Mouse (Mus musculus): Measurements from ENCODE around the gene Vdr. TPM values are rescaled to one million over a fixed set of nuclear protein-coding genes. Genes with fewer than 3 reads are reported as not detected.

Vdr gene
- total RNA-seq, 2 experiments from 2014 or later, result 0.30 to 0.37 TPM

DNA sequence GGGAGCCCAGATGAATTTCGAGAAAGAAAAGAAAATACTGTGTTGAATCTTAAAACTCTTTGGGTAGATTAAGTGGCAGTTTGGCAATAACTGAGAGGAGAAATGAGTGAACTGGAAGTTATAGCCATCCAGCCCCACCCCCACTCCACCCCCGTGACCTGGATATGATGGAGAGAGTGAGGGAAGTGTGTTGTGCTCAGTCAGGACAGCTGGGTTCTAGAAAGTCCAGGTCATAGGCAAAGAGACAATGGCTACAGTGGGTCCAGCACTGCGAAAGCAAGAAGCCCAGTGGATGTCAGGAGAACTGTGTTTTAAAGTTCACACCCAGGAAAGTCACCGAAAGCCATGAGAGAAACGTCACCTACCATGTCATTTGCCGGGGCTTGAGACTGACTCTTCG lies 8.8 kb upstream of the Vdr start:
- DNase-seq, result no peak

DNA sequence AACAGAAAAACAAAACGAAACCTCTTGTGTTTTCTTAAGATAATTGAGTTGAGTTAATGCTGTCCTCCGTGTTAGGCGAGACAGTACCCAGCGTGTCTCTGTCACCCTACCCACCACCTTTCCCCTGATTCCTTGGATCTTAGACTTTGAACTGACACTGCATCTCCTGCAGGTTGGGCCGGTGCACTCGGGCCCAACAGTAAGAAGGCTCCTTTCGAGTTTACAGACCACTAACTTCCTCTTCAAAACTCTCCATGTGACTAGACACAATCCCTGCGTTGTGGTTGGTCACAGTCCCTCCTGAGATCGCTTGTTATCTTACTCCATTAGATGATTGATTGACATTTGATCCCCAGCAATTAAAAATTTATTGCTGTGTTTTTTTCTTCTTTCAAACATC lies 7.6 kb upstream of the Vdr start:
- DNase-seq, result no peak

DNA sequence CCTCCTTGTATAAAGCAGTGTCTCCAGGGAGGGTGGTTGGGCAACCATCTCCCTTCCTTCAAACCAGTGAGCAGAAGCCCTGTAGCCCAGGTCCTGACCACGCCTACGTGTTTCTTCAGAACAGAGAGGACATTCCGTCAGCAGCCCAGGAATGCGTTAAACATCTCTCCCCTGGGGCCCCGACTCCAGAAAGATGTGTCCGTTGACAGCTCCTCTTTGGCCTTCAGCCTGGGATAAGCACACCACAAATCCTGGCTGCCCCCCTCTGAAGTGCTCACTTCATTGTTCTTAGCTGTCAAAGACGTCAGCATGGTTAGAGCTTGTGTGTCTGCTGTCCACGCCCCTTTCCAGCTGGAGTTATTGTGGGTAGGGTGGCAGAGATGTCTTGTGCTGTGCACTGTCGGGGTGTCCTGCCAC lies 3.9 kb upstream of the Vdr start:
- no peak for DNase-seq

DNA sequence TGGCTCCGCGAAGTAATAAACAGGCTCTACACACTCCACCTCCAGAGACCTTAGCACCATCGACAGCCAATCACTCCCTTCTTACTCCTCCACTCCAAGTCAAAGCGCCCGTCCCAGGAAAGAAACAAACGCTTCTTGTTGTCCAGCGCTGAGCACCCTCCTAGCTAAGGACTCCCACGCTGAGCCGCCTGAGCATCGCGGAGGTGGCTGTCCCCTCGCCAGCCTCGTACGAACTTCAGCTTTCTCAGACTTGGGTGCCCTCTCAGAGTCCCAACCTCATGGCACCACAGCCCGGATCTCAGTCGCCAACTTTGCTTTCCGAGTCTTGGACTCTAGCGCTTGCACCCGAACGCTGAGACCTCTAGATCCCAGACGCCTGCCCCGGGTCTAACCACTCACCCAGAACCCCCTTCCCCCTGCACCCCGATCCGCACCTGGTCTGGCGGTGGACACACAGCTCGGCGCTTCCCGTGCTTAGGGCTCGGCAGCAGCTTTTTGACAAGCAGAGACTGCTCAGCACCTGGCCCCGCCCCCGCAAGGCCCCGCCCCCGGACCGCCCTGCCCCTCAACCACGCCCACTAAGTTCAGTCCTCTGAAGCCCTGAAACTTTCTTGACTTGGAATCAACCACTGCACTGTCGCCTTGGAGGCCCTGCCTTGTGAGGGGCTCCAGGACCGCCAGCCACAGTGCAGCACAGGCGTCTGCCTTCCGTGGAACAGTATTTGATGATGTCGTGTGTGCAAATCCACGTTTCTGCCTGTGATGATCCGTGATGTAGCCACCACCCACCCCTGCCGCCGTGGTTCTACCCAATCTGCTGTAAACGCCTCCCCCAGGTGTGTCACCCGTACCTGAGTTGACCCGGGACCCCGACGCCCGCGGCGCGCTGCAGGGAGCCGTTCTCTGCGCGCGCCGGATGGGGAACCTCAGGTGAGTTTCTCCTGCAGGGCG lies 2.4 kb downstream of the Vdr start:
- DNase-seq, result no peak

DNA sequence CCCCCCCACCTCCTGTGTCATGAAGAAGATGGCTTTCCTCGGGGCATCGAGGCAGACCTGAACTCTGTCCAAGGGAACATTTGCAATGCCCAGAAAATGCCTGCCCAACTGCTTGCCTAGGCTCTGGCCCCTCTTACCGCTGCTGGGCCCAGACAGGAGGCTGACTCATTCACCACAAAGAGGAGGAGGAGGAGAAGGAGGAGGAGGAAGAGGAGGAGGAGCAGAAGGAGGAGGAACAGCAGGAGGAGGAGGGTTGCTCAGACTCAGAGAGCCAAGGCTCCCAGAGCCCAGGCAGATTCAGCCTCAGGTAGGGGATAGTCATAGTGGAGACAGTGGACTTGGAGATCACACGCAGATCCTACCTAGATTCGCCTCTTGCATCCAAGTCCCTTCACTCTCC lies 3.2 kb downstream of the Vdr start:
- DNase-seq, result no peak

DNA sequence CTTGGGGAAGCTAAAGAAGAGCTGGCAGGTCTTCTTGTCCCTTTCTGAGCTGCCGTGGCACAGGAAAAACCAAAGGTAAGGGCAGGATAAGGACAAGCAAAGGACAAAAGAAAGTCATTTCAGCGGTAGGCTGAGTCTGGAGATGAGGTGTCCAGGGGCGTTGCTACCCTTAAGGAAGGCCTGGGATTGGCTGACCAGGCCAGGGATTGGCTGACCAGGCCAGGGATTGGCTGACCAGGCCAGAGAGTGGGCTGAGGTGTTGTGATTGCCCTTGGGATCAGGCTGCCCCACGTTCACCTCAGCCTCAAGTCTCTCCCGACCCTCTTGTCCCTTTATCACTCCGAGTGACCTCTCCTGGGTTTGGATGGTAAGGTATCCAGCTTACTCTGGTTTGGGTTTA lies 5.1 kb downstream of the Vdr start:
- no peak for DNase-seq

DNA sequence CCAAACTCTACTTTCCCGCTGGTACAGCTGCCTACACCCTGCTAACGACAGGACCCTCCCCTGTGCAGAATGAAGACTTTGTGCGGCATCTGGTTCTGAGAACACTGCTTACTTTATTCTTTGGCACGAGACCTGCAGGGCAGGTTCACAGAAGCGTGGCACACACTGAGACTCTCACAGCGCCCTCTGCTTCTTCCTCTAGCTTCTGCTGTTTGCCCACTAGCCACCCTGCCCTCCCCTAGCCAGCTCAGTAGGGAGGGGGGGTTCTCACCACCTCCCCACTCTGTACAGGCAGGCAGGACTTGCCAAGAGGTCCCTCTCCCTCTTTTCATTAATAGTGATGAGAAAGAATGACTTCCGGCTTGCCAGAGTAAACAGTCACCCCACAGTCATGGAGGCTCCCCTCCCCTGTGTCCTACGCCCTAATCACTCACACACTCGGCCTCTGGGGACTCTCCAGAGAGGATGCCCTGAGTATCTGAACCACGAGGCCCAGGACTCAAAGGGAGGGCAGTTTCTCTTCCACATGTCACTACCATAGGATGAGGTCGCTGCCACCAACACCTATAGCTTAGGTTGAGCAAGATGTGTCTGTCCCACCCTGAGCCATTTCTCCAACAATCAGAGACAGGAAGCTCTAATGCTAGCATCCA lies 6.0 kb downstream of the Vdr start:
- DNase-seq, result no peak

DNA sequence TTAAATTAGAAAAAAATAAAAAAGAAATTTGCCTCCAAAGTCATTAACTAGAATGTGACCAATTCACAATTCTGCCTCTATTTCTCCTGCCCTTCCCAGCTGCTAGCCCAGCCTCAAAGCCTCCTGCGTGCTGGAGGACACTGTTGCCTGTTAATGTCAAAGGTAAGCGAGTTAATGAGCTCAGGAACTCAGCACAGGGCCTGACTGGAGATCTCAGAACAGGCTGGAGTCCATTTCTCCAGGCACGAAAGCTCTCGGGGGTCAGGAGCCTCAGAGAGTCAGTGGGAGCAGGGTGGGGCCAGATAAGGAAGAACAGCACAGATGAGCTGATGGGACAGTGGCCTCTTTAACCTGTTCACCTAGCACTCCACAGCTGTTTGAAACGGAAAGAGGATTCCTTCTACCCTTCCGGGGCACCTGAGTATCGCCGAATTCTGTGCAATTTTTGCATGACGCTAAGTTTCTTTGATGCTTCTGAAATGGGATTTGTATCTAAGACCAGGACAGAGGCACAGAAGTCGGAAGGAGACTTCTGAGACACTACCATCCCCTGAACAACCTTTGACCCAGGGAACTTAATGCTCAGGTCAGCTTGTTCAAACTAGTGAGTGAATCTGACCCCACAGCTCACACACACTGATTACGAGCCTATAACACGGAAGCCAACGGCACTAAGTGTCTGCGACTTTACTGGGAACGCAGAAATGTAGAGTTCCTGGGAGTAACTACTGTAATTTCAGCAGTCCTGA lies 7.0 kb downstream of the Vdr start:
- no peak for DNase-seq

DNA sequence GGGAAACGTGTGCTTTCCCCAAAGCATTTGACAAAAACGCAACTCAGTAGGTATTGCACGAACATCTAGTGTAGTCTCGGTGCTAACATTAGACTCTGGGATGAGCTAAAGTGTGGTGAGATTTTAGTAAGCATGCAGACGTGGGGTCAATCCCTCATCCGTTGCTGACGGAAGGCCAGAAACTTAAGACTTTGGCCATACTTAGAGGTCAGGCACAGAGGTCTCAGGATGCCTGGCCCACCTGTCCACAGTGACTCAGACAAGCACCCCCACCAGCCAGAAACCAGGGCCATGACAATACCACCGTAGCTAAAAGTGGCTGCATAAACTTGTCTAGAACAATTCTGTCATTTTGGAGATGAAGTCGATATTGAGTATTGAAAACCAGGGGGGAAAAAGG lies 9.4 kb downstream of the Vdr start:
- no peak for DNase-seq

DNA sequence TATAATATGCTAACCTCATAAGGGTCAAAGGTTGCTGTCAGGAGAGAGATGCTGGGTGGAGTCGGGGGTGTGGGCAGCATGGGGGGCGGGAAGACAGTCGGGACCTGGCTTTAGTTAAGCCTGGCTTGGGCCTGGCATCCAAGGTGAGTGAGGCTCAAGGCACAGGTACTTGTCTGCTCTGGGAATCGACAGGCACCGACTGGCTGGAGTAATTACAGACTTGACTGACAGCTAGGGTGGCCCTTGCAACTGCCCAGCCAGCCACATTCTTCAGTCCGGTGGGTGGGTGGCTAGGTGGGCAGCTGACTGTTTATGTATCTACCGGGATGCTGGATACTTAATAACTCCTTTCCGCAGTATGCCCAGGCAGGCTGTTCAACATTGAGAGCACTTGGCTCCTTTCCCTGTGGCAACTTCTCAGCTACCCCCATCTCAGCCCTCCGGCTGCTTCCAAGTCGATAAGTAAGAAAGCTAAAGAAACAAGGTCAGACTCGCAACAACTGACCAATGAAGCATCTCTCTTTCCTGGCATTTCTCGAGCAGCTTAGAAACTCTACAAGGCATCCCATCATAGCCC lies 10.0 kb downstream of the Vdr start:
- no peak for DNase-seq

DNA sequence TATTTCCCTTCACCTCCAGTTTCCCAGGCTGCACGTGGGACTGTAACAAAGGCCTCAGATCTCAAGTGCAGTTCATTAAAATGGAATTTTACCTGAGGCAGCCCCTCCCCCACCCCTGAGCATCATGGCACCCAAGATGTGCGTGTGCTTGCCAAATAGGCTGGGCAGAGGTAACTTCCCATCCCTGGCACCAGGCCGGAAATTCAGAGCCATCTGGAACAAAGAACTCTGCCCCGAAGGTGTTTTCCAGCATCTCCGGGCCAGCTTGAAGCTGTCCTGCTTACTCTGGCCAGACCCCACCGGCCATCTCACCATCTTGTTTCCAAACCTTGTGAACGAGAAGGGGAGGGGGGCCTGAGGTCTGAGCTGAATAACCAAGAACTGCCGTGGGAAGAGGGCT lies 10.7 kb downstream of the Vdr start:
- DNase-seq, result no peak

DNA sequence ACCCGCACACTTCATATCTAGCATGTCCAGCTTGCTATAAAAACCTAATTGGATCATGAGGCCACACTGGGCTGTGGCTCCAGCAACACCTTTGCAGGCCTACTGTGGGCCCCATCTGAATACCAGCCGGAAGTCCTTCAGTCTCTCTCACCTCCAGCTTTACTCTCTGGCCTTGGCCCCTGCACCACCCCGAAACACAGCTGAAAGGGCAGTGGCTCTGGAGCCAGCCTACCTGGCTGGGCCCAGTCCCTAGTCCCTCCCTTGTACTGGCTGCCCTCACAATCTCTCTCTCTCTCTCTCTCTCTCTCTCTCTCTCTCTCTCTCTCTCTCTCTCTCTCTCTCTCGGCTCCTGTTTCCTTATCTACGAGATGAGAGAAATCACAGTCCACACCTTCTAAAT lies 11.6 kb downstream of the Vdr start:
- no peak for DNase-seq

DNA sequence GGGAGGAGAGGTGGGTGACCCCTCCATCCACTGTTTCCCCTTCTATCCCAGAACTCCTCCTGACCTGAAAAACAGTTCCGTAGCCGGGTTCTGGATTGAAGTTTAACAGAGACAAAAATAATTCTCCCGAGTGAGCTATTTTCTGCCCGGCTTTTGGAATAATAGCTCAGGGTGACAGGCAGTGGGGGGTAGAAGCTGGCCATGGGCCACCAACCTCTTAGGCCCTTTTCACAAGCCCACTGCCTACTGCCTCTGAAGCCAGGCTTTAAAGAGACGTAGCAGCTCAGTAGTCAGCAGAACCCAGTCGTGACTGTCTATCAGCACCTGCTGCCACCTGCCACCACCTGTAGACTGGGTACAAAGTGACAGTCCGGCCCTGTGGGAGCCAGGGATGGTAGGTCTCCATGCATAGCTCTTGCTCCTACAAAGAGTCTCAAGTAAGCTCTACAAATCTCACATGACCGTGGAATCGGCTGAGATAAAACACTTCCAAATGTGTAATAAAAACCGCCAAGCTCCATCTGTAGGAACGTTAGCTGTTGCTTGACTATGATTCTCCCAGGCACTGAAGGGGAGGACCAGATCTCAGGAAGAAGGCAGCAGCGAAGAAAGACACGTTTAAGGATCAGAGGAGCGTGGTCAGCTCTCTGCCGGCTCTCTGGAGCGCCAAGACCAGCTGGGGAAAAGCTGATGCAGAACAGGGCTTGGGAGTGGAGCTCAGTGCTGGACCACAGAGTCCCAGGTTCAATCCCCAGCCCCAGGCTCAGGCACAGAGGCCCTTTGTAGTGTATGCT lies 13.4 kb downstream of the Vdr start:
- no peak for DNase-seq

DNA sequence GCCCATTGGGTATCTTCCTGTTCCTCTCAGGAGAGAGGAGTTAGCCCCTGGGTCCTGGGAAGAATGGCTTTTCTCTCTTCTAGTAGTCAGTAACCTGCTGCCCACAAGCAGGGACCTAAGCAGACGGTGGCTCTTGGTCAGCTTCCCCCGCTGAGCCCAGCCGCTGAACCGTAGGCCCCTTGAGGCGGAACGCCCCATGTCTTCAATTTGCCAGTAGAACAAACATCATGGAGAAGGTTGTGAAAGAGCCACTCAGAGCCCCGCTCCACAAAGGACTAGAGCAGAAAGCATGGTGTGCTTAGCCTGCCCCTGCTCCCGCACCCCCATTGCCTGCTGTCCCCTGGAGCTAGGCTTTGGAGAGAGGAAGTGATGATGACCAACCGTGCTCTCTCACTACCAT lies 14.1 kb downstream of the Vdr start:
- no peak for DNase-seq

DNA sequence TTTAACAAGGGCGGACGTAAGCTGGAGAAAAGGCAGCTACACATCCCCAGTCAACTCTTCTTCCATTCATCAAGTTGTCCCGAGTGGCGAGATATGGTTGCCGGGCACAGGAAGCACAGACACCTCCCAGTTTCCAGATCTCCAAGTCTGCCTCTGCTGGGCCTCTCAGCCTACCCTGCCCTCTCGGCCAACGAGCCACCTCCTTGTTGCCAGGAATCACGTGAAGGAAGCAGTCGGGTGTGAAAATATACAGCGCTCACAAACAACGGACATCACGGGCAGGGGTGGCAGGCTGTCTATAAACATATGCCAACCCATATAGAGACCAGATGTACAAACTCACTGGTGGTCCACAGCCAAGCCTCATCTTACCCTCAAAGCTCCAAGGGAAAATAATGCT lies 14.6 kb downstream of the Vdr start:
- DNase-seq, result no peak

DNA sequence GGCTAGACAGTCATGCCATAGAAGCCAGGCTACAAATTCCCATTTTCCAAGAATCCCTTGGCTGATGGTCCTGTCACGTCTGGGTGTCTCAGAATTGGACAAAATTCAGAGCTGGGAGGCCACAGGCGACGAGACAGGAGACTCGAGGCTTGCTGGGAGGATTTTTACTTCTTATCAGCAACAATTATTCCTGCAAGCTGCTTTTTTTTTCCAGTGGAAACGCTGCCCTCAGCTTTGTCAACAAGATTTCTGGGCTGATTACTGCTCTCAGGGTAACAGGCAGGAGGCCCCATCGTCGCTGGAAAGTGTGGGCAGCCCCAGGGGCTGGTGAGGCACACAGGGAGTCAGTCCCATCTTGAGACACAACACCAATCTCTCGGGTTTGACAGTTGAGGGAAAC lies 17.9 kb downstream of the Vdr start:
- no peak for DNase-seq

DNA sequence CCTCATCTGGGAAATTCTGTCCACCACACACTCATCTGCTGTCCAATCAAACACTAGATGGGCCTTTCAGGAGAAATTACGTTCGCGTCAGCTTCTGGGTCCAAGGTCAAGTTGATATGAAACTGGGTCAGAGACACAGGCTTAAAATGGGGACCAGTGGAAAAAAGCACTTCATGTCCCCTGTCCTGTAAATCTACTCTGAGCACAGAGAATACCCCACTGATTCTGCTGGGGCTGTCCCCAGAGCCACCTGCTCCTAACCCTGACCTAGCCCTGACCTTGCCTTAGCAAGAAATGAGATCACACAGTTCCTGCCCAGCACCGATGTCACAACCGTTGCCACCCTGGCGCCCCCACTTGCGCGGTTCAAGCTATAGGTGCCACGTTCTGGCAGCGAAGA lies 20.0 kb downstream of the Vdr start:
- DNase-seq, result no peak

DNA sequence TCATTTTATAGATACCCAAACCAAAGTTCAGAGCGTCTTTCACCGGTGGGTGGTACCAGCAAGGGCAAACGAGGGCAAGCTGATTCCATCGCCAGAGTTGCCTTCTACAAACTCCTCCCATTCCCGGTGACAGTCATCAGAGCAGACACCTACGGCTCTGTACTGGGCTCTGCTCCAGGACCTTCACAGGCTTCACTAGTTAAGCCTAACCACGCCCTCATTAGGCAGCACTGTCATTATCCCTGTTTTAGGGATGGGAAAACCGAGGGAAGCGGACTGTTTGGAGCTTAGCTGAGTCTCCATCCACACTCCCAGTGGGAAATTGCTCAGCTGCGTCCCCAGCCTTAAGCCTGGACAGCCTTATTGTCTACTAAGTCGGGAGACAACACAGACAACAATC lies 20.4 kb downstream of the Vdr start:
- DNase-seq, result no peak

DNA sequence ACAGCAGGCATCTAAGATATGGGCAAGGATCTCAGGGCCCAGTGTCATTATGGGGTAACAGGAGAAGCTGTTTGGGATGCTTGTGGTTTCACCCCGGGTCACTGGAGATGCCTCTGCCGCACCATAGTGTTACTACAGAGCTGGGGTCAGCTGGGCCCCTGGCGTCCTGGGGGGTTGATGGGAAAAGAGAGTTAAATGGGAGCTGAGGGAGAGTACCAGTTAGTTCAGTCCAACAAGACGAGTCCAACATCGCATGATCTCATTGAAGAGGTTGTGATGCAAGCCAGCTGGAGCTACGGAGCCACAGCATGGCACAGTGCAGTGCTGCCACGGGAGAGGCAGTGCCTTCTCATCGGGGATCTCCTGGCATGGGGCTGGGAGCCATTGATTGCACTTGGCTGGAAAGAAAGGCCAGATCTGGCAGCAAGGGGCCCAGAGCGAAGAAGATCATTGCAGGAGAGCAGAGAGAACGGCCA lies 22.9 kb downstream of the Vdr start:
- DNase-seq, result no peak

DNA sequence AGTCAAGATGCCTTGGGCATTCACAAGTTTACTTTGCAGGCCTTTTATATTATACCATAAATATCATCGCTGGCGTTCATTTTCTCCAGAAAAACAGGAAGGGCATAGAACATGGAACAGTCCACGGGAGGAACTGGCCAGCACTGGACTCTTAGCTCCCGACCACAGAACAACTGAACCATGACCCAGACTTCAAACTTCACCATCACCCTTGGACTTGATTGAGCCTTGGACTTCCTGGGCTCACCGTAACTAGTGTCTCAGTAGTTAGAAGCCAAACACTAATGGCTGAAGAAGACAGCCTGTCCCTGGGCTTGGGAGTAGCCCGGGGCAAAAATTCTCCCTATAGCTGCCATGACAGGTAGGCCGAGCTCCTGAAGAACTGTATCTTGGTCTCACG lies 29.0 kb downstream of the Vdr start:
- DNase-seq, result no peak

DNA sequence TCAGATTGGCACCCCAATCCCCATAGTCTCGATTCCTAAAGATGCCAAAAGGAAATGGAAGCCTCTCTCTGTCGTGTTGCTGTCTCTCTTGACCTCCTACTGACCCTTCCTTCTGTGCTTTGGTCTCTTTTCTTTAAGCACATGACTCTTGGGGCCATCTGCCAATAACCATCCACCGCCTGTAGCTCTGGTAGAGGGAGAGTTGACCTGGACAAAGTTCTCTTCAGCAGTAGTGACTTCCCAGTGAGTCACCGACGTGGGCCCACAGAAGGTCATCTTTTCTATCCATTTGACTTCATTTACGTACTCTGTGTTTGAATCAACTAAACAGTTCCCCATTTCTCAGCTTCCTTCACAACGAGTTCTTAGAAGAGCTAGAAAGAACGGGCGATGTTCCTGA lies 30.0 kb downstream of the Vdr start:
- no peak for DNase-seq

DNA sequence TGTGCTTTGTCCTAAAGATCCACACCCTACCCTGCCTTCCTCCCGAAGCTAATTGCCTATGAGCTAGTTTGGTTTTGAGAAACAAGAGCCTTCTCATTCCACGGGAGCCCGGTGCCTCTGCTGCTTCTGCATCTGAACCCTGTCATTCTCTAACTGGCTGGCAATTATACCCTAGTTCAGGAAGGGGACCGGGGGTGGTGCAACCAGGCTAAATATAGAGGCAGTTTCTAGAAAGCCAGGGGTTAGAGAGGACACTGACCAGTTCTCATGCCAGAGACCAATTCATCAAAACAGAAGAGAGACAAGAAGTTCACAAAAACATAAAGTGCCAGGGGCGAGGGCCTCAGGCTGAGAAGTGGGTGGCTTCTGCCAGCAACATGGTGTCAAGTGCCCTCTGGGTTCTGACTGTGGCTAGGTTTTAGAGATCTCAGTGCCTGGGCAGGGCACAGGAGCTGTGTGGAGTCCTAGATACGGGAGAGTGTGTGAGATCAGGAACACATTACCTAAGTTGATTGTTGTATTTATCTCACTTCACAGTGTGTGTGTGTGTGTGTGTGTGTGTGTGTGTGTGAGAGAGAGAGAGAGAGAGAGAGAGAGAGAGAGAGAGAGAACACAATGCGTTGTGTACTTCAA lies 31.6 kb downstream of the Vdr start:
- no peak for DNase-seq

Measured in layer of hippocampus, postnatal 36 days (tissue).